Mouse (Mus musculus): Measurements from ENCODE around the gene Cux2. TPM values are rescaled to one million over a fixed set of nuclear protein-coding genes. Genes with fewer than 3 reads are reported as not detected.

Cux2 gene
- polyA plus RNA-seq, 1 experiment from 2014 or later = 9.0 TPM

DNA sequence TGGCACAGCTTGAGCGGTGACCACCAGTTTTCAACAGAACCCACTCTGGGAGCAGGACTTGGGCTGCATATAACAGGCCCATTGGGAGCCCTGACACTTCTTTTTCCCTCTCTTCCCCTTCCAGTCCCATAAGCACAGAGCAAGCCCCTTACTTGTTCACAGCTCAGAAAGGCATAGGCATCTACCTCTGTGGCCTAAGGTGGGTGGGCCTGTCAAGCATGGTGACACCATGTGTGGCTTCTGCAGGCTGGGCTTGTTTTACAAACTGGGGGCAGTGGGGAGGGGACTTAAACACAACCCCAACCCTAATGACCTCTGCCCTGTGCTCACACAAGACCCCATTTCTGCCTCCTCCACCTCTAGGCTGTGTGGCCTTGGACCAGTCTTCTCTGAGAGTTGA is 226.2 kb downstream of the Cux2 start:
- Histone ChIP-seq H3K27ac (ENCODE audit: low read length) (no peak overlapping the region), H3K4me1 (ENCODE audit: insufficient read depth, low read length) (peaks cover 8% of the 10 kb centered on the region; the same call in 1 of the 2 replicates), H3K4me3 (ENCODE audit: low read length) (no peak overlapping the region), H3K27me3 (ENCODE audit: insufficient read depth, low read length) (no peaks in the 10 kb centered on the region), H3K4me2 (replicated peaks; ENCODE audit: low read depth, low read length) (no peak overlapping the region), H3K36me3 (ENCODE audit: insufficient read depth, low read length) (peaks cover 32% of the 10 kb centered on the region), H3K9ac (replicated peaks; ENCODE audit: low read length) (no peak overlapping the region), H3K9me3 (ENCODE audit: low read length) (no peaks in the 10 kb centered on the region)
- 100% methylated on average over 1 of the region's 1 CpGs for WGBS
- no peak for ATAC-seq (ENCODE audit: low FRiP score, low TSS enrichment)

DNA sequence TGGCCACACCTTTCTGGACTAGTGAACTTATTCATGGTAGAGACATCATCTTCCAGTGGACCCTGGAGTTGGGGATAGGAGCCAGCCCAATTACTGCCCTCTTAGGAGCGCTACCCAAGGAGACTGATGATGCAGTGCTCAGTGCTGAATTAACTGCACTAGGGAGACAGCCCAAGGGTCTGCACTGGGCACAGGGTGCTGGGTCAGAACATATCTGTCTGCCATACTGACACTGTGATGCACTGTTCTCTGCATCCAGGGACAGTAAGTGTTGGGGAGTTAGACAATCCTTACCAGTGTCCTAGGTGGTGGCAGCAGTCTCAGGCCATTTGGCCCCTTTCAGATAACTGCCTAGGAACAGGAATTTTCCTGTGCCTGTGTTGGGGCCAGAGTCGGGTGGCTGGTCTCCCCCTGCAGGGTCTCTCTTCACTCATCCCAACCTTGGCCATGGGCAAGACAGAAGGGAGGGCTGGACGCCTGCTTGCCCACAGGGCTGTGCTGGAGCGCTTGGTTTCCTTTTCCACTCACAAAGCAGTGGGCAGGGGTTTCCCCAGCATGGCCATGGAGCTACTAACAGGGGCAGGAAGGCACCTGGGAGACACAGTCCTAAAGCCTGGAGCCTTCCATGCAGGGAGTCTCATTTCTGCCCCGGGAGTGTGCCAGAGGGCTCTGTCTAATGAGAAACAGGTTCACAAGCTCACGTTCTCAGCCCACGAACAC is 227.0 kb downstream of the Cux2 start:
- Histone ChIP-seq H3K4me1 (ENCODE audit: insufficient read depth, low read length) (0 out of 2 replicates have a peak, but pooled peaks cover 3% of the 10 kb centered on the region), H3K27me3 (ENCODE audit: insufficient read depth, low read length) (no peaks in the 10 kb centered on the region), H3K36me3 (ENCODE audit: insufficient read depth, low read length) (peaks cover 32% of the 10 kb centered on the region), H3K9me3 (ENCODE audit: low read length) (no peaks in the 10 kb centered on the region), H3K4me3 (ENCODE audit: low read length) (no peak overlapping the region), H3K27ac (ENCODE audit: low read length) (no peak overlapping the region), H3K4me2 (replicated peaks; ENCODE audit: low read depth, low read length) (no peak overlapping the region), H3K9ac (replicated peaks; ENCODE audit: low read length) (no peak overlapping the region)
- 64% methylated on average over 7 of the region's 7 CpGs for WGBS
- no peak for ATAC-seq (ENCODE audit: low FRiP score, low TSS enrichment)

DNA sequence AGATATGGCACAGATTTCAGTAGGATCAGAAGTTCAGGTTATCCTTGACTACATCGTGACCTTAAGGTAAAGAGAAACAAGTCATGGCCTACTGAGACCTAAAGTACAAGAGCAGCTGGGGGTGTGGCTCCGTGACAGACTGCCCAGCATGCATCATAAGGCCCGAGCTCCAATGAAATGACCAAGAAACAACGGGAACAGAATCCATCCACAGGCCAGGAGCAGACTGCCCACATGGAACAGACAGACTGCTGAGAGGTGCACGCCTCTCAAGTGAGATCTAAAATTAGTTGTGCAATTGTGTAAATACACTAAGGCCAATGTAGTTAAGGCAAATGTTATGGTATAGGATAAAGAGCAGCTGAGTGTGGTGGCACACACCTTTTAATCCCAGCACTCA is 228.3 kb downstream of the Cux2 start:
- 73% methylated on average over 5 of the region's 5 CpGs for WGBS
- Histone ChIP-seq H3K4me1 (ENCODE audit: insufficient read depth, low read length) (0 out of 2 replicates have a peak, but pooled peaks cover 3% of the 10 kb centered on the region), H3K27ac (ENCODE audit: low read length) (no peak overlapping the region), H3K4me3 (ENCODE audit: low read length) (no peak overlapping the region), H3K36me3 (ENCODE audit: insufficient read depth, low read length) (peaks cover 43% of the 10 kb centered on the region), H3K9me3 (ENCODE audit: low read length) (no peaks in the 10 kb centered on the region), H3K27me3 (ENCODE audit: insufficient read depth, low read length) (no peaks in the 10 kb centered on the region), H3K4me2 (replicated peaks; ENCODE audit: low read depth, low read length) (no peak overlapping the region), H3K9ac (replicated peaks; ENCODE audit: low read length) (no peak overlapping the region)
- ATAC-seq (ENCODE audit: low FRiP score, low TSS enrichment) = no peak

DNA sequence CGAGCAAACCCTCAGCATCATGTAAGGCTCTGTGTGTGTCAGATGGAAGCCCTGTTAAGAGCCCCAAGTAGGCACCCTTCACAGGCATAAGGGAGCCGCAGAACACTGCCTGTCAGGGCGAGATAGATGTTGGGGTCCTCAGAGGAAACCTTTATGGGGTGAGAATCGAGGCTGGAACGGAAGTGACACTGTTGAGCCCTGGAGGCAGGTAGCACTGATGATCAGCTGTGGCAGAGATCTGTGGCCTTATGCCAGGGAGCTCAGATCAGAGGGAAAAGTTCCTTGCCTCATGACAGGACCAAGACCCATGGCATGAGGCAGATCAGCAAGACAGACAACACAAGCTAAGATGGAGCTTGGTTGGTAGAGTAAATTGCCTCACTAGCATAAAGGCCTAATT is 228.8 kb downstream of the Cux2 start:
- Histone ChIP-seq H3K36me3 (ENCODE audit: insufficient read depth, low read length) (peaks cover 47% of the 10 kb centered on the region), H3K4me1 (ENCODE audit: insufficient read depth, low read length) (0 out of 2 replicates have a peak, but pooled peaks cover 3% of the 10 kb centered on the region), H3K4me3 (ENCODE audit: low read length) (no peak overlapping the region), H3K27me3 (ENCODE audit: insufficient read depth, low read length) (no peaks in the 10 kb centered on the region), H3K4me2 (replicated peaks; ENCODE audit: low read depth, low read length) (no peak overlapping the region), H3K9ac (replicated peaks; ENCODE audit: low read length) (no peak overlapping the region), H3K27ac (ENCODE audit: low read length) (no peak overlapping the region), H3K9me3 (ENCODE audit: low read length) (no peaks in the 10 kb centered on the region)
- no peak for ATAC-seq (ENCODE audit: low FRiP score, low TSS enrichment)
- 82% methylated on average over 5 of the region's 5 CpGs for WGBS

DNA sequence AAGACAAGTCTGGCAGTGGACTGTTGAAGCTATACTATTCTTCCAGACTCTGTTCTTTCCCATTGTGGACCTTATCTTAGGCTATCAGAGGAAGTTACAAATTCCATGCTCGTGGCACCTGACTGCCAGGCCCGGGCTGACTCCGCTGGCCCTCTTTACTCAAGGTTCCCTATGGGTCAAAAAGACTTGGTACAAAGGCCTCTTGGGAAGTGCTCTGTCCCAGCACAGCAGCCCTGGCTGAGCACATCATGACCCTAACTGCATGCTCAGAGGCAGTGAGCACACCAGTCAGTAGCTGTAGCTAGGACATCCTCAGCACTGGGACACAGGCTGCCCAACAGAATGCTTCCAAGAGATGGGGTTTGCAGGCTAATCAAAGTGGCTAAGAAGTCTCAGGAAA is 229.2 kb downstream of the Cux2 start:
- Histone ChIP-seq H3K9ac (replicated peaks; ENCODE audit: low read length) (no peak overlapping the region), H3K4me1 (ENCODE audit: insufficient read depth, low read length) (0 out of 2 replicates have a peak, but pooled peaks cover 3% of the 10 kb centered on the region), H3K27me3 (ENCODE audit: insufficient read depth, low read length) (no peaks in the 10 kb centered on the region), H3K4me3 (ENCODE audit: low read length) (no peak overlapping the region), H3K27ac (ENCODE audit: low read length) (no peak overlapping the region), H3K4me2 (replicated peaks; ENCODE audit: low read depth, low read length) (no peak overlapping the region), H3K9me3 (ENCODE audit: low read length) (no peaks in the 10 kb centered on the region), H3K36me3 (ENCODE audit: insufficient read depth, low read length) (peaks cover 52% of the 10 kb centered on the region)
- ATAC-seq (ENCODE audit: low FRiP score, low TSS enrichment) = no peak
- WGBS = 79% methylated on average over 3 of the region's 3 CpGs

DNA sequence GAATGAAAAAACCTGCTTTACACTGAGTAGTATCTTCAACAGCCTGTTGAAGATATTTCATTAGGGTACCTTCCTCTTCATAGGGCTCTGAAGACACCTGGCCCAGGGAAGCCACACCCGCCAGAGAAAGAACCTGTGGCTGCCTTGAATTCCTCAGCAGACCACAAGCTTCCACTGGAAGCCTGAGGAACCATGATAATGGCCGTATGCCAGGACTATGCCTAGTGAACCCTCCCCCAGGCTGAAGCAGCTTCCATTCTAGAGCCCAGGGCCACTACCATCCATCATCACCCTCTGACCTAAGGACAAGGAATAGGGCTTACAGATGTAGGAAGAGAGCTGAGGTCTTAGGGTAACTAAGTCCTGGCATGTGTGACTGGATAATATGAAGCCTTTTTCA is 229.7 kb downstream of the Cux2 start:
- Histone ChIP-seq H3K27ac (ENCODE audit: low read length) (no peak overlapping the region), H3K4me2 (replicated peaks; ENCODE audit: low read depth, low read length) (no peak overlapping the region), H3K4me1 (ENCODE audit: insufficient read depth, low read length) (0 out of 2 replicates have a peak, but pooled peaks cover 3% of the 10 kb centered on the region), H3K4me3 (ENCODE audit: low read length) (no peak overlapping the region), H3K9ac (replicated peaks; ENCODE audit: low read length) (no peak overlapping the region), H3K9me3 (ENCODE audit: low read length) (no peaks in the 10 kb centered on the region), H3K36me3 (ENCODE audit: insufficient read depth, low read length) (peaks cover 56% of the 10 kb centered on the region), H3K27me3 (ENCODE audit: insufficient read depth, low read length) (no peaks in the 10 kb centered on the region)
- ATAC-seq (ENCODE audit: low FRiP score, low TSS enrichment) = no peak
- 84% methylated on average over 2 of the region's 2 CpGs for WGBS

DNA sequence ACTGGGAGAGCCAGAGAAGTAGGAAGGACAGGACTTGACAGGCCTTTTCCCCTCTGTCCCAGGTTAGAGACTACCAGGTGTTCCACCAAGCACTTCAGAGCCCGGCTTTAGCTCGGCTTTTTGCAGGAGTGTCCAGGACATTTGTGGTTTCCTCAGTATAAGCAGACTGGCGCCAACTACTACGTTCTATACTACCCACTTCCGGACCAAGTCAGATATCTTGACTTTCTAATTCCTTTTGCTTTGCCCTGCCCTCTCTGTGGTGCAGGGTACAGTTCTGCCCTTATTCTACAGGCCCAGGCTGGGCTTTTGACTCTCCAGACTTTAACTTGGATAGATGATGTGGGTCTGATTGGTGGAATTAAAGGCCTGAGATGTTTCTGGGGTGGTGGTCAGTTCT is 230.3 kb downstream of the Cux2 start:
- ATAC-seq (ENCODE audit: low FRiP score, low TSS enrichment) = no peak
- no peaks in the 10 kb centered on the region for H3K27me3 ChIP-seq (ENCODE audit: insufficient read depth, low read length)
- 0 out of 2 replicates have a peak, but pooled peaks cover 3% of the 10 kb centered on the region for H3K4me1 ChIP-seq (ENCODE audit: insufficient read depth, low read length)
- WGBS = 86% methylated on average over 5 of the region's 5 CpGs
- H3K4me2 ChIP-seq (replicated peaks; ENCODE audit: low read depth, low read length) = no peak overlapping the region
- H3K36me3 ChIP-seq (ENCODE audit: insufficient read depth, low read length) = peaks cover 56% of the 10 kb centered on the region
- no peak overlapping the region for H3K4me3 ChIP-seq (ENCODE audit: low read length)
- H3K9ac ChIP-seq (replicated peaks; ENCODE audit: low read length) = no peak overlapping the region
- no peak overlapping the region for H3K27ac ChIP-seq (ENCODE audit: low read length)
- no peaks in the 10 kb centered on the region for H3K9me3 ChIP-seq (ENCODE audit: low read length)

DNA sequence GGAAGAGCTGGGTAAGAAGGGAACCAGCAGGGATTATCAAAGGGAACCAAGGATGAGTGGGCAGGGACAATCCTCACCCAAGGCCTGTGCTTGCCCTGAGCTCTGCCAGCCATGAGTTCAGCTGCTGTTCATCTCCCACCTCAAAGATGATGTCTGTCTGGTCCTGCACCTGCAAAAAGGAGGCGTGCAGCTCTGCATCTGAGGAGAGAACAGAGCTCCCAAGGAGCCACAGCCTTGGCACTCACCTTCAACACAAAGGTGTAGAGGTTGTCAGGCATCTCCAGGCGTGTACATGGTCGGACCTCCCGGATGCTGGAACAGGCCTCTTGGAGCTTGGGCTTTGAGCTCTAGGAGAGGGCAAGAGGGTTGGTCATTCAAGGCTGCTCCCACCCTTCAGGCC is 231.0 kb downstream of the Cux2 start:
- H3K27ac ChIP-seq (ENCODE audit: low read length) = no peak overlapping the region
- no peak overlapping the region for H3K4me2 ChIP-seq (replicated peaks; ENCODE audit: low read depth, low read length)
- H3K36me3 ChIP-seq (ENCODE audit: insufficient read depth, low read length) = peaks cover 62% of the 10 kb centered on the region
- no peak for ATAC-seq (ENCODE audit: low FRiP score, low TSS enrichment)
- no peaks in the 10 kb centered on the region for H3K9me3 ChIP-seq (ENCODE audit: low read length)
- H3K9ac ChIP-seq (replicated peaks; ENCODE audit: low read length) = no peak overlapping the region
- H3K4me1 ChIP-seq (ENCODE audit: insufficient read depth, low read length) = 0 out of 2 replicates have a peak, but pooled peaks cover 3% of the 10 kb centered on the region
- H3K27me3 ChIP-seq (ENCODE audit: insufficient read depth, low read length) = no peaks in the 10 kb centered on the region
- WGBS = 92% methylated on average over 4 of the region's 4 CpGs
- H3K4me3 ChIP-seq (ENCODE audit: low read length) = no peak overlapping the region

DNA sequence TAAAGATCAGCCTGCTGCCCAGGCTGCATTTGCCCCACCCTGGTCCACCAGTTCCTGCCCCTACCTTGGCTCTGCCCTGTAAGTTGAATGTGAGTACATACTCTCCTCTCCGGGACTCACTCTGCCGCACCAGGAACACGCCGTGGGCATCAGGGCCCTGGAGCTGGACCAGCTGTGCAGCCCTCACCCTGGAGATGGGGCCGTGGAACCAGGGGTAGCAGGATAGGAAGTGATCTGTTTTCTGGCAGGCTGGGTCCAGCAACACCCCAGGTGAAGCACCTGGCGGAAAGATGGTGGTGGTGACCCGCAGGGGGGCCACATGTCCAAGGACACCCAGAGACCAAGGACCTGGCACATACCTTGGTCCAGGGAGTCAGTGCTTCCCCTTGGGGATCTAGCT is 231.5 kb downstream of the Cux2 start:
- no peak overlapping the region for H3K4me2 ChIP-seq (replicated peaks; ENCODE audit: low read depth, low read length)
- no peak overlapping the region for H3K9ac ChIP-seq (replicated peaks; ENCODE audit: low read length)
- 94% methylated on average over 7 of the region's 7 CpGs for WGBS
- no peaks in the 10 kb centered on the region for H3K4me1 ChIP-seq (ENCODE audit: insufficient read depth, low read length)
- H3K27ac ChIP-seq (ENCODE audit: low read length) = no peak overlapping the region
- no peaks in the 10 kb centered on the region for H3K27me3 ChIP-seq (ENCODE audit: insufficient read depth, low read length)
- peaks cover 66% of the 10 kb centered on the region for H3K36me3 ChIP-seq (ENCODE audit: insufficient read depth, low read length)
- no peak overlapping the region for H3K4me3 ChIP-seq (ENCODE audit: low read length)
- H3K9me3 ChIP-seq (ENCODE audit: low read length) = no peaks in the 10 kb centered on the region
- no peak for ATAC-seq (ENCODE audit: low FRiP score, low TSS enrichment)

DNA sequence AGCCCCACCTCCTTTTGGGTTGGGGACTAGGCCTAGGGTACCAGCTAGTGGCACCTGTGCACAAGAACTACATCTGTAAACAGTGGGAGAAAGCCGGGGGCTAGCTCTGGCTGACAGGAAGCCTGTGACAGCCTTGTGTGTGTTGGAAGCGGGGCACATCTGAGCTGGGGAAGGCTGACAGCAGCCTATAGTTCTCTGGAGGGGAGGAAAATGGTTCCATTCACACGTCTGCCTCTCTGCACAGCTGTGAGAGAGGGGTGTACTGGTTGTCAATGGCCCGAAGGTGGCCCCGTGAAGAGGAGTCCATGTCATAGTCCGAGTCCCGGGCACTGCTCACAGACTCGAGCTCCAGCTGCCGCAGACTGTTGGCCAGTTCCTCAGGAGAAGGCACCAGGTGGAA is 232.4 kb downstream of the Cux2 start:
- no peak overlapping the region for H3K4me2 ChIP-seq (replicated peaks; ENCODE audit: low read depth, low read length)
- H3K36me3 ChIP-seq (ENCODE audit: insufficient read depth, low read length) = peaks cover 73% of the 10 kb centered on the region
- WGBS = 82% methylated on average over 9 of the region's 9 CpGs

More for the DNA sequence above, 232.4 kb downstream of the Cux2 start:
- no peaks in the 10 kb centered on the region for H3K4me1 ChIP-seq (ENCODE audit: insufficient read depth, low read length)
- H3K27ac ChIP-seq (ENCODE audit: low read length) = no peak overlapping the region
- H3K27me3 ChIP-seq (ENCODE audit: insufficient read depth, low read length) = no peaks in the 10 kb centered on the region
- no peaks in the 10 kb centered on the region for H3K9me3 ChIP-seq (ENCODE audit: low read length)
- no peak overlapping the region for H3K9ac ChIP-seq (replicated peaks; ENCODE audit: low read length)
- ATAC-seq (ENCODE audit: low FRiP score, low TSS enrichment) = no peak
- no peak overlapping the region for H3K4me3 ChIP-seq (ENCODE audit: low read length)
